Mouse (Mus musculus): ENCODE measurements at regions not wholly inside any gene's neighbourhood (a gene's known extent, or its start where the extent isn't known, plus 50 kb on each side); places are given as distances from the start of the nearest gene placed in this dataset.

- H3K27ac ChIP-seq (ENCODE audit: low read depth, low read length) = no peak overlapping the region
- ATAC-seq (ENCODE audit: low FRiP score, low TSS enrichment) = no peak
- 85% methylated on average over 3 of the region's 3 CpGs for WGBS
- H3K9me3 ChIP-seq (ENCODE audit: control insufficient read depth, low read length) = no peaks in the 10 kb centered on the region
- H3K36me3 ChIP-seq (ENCODE audit: control insufficient read depth, insufficient read depth, low read length) = no peaks in the 10 kb centered on the region
- H3K4me2 ChIP-seq (replicated peaks; ENCODE audit: low read depth, low read length) = no peak overlapping the region
- H3K4me3 ChIP-seq (ENCODE audit: low read length) = no peak overlapping the region
- no peaks in the 10 kb centered on the region for H3K27me3 ChIP-seq (ENCODE audit: control insufficient read depth, insufficient read depth, low read length)
- H3K4me1 ChIP-seq (ENCODE audit: control insufficient read depth, insufficient read depth, low read length) = no peaks in the 10 kb centered on the region
- H3K9ac ChIP-seq (ENCODE audit: low read depth, low read length) = no peak overlapping the region
Measured at GRCm38 (mm10) chr2:94772801-94773200, 334.9 kb upstream of the Api5 start.

- WGBS = 74% methylated on average over 4 of the region's 4 CpGs
- H3K4me3 ChIP-seq (ENCODE audit: low read length) = no peak overlapping the region
- ATAC-seq (ENCODE audit: low FRiP score, low TSS enrichment) = no peak
- no peaks in the 10 kb centered on the region for H3K4me1 ChIP-seq (ENCODE audit: control insufficient read depth, insufficient read depth, low read length)
- no peaks in the 10 kb centered on the region for H3K36me3 ChIP-seq (ENCODE audit: control insufficient read depth, insufficient read depth, low read length)
- H3K27ac ChIP-seq (ENCODE audit: low read depth, low read length) = no peak overlapping the region
- no peaks in the 10 kb centered on the region for H3K27me3 ChIP-seq (ENCODE audit: control insufficient read depth, insufficient read depth, low read length)
- H3K9me3 ChIP-seq (ENCODE audit: control insufficient read depth, low read length) = no peaks in the 10 kb centered on the region
- H3K4me2 ChIP-seq (replicated peaks; ENCODE audit: low read depth, low read length) = no peak overlapping the region
- no peak overlapping the region for H3K9ac ChIP-seq (ENCODE audit: low read depth, low read length)
Measured at GRCm38 (mm10) chr2:94772268-94772667, 334.3 kb upstream of the Api5 start.

- WGBS = 93% methylated on average over 2 of the region's 2 CpGs
- no peak overlapping the region for H3K9ac ChIP-seq (ENCODE audit: low read depth, low read length)
- no peak overlapping the region for H3K27ac ChIP-seq (ENCODE audit: low read depth, low read length)
- H3K4me1 ChIP-seq (ENCODE audit: control insufficient read depth, insufficient read depth, low read length) = no peaks in the 10 kb centered on the region
- H3K9me3 ChIP-seq (ENCODE audit: control insufficient read depth, low read length) = no peaks in the 10 kb centered on the region
- H3K4me2 ChIP-seq (replicated peaks; ENCODE audit: low read depth, low read length) = no peak overlapping the region
- H3K36me3 ChIP-seq (ENCODE audit: control insufficient read depth, insufficient read depth, low read length) = no peaks in the 10 kb centered on the region
- ATAC-seq (ENCODE audit: low FRiP score, low TSS enrichment) = no peak
- no peak overlapping the region for H3K4me3 ChIP-seq (ENCODE audit: low read length)
- no peaks in the 10 kb centered on the region for H3K27me3 ChIP-seq (ENCODE audit: control insufficient read depth, insufficient read depth, low read length)
Measured at GRCm38 (mm10) chr2:94766524-94766923, 328.6 kb upstream of the Api5 start.

- Histone ChIP-seq H3K4me1 (ENCODE audit: control insufficient read depth, insufficient read depth, low read length) (no peaks in the 10 kb centered on the region), H3K9me3 (ENCODE audit: control insufficient read depth, low read length) (no peaks in the 10 kb centered on the region), H3K4me2 (replicated peaks; ENCODE audit: low read depth, low read length) (no peak overlapping the region), H3K9ac (ENCODE audit: low read depth, low read length) (no peak overlapping the region), H3K4me3 (ENCODE audit: low read length) (no peak overlapping the region), H3K27ac (ENCODE audit: low read depth, low read length) (no peak overlapping the region), H3K36me3 (ENCODE audit: control insufficient read depth, insufficient read depth, low read length) (no peaks in the 10 kb centered on the region), H3K27me3 (ENCODE audit: control insufficient read depth, insufficient read depth, low read length) (no peaks in the 10 kb centered on the region)
- ATAC-seq (ENCODE audit: low FRiP score, low TSS enrichment) = no peak
- WGBS = 35% methylated on average over 8 of the region's 8 CpGs
Measured at GRCm38 (mm10) chr2:94764852-94765435, 327.0 kb upstream of the Api5 start.

- no peak overlapping the region for H3K27ac ChIP-seq (ENCODE audit: low read depth, low read length)
- H3K4me2 ChIP-seq (replicated peaks; ENCODE audit: low read depth, low read length) = no peak overlapping the region
- H3K4me3 ChIP-seq (ENCODE audit: low read length) = no peak overlapping the region
- H3K4me1 ChIP-seq (ENCODE audit: control insufficient read depth, insufficient read depth, low read length) = no peaks in the 10 kb centered on the region
- WGBS = 22% methylated on average over 3 of the region's 3 CpGs
- no peak for ATAC-seq (ENCODE audit: low FRiP score, low TSS enrichment)
- no peaks in the 10 kb centered on the region for H3K27me3 ChIP-seq (ENCODE audit: control insufficient read depth, insufficient read depth, low read length)
- H3K9ac ChIP-seq (ENCODE audit: low read depth, low read length) = no peak overlapping the region
- H3K9me3 ChIP-seq (ENCODE audit: control insufficient read depth, low read length) = no peaks in the 10 kb centered on the region
- H3K36me3 ChIP-seq (ENCODE audit: control insufficient read depth, insufficient read depth, low read length) = no peaks in the 10 kb centered on the region
Measured at GRCm38 (mm10) chr2:94764451-94764850, 326.5 kb upstream of the Api5 start.

GRCm38 (mm10) chr2:94748161-94748711 lies 310.3 kb upstream of the Api5 start:
- Histone ChIP-seq H3K4me1 (ENCODE audit: control insufficient read depth, insufficient read depth, low read length) (no peaks in the 10 kb centered on the region), H3K36me3 (ENCODE audit: control insufficient read depth, insufficient read depth, low read length) (no peaks in the 10 kb centered on the region)
- WGBS = 90% methylated on average over 3 of the region's 3 CpGs

GRCm38 (mm10) chr2:94729791-94730190 lies 291.9 kb upstream of the Api5 start:
- Histone ChIP-seq H3K9me3 (ENCODE audit: control insufficient read depth, low read length) (no peaks in the 10 kb centered on the region), H3K36me3 (ENCODE audit: control insufficient read depth, insufficient read depth, low read length) (no peaks in the 10 kb centered on the region), H3K4me3 (ENCODE audit: low read length) (no peak overlapping the region), H3K9ac (ENCODE audit: low read depth, low read length) (no peak overlapping the region), H3K4me2 (replicated peaks; ENCODE audit: low read depth, low read length) (no peak overlapping the region), H3K4me1 (ENCODE audit: control insufficient read depth, insufficient read depth, low read length) (no peaks in the 10 kb centered on the region), H3K27ac (ENCODE audit: low read depth, low read length) (no peak overlapping the region), H3K27me3 (ENCODE audit: control insufficient read depth, insufficient read depth, low read length) (no peaks in the 10 kb centered on the region)
- peak; percentile 88 for ATAC-seq (ENCODE audit: low FRiP score, low TSS enrichment)
- 40% methylated on average over 5 of the region's 5 CpGs for whole genome bisulfite sequencing

More at GRCm38 (mm10) chr2:94748161-94748711, 310.3 kb upstream of the Api5 start:
- H3K9me3 ChIP-seq (ENCODE audit: control insufficient read depth, low read length) = no peaks in the 10 kb centered on the region
- ATAC-seq (ENCODE audit: low FRiP score, low TSS enrichment) = no peak
- no peaks in the 10 kb centered on the region for H3K27me3 ChIP-seq (ENCODE audit: control insufficient read depth, insufficient read depth, low read length)
- no peak overlapping the region for H3K27ac ChIP-seq (ENCODE audit: low read depth, low read length)
- no peak overlapping the region for H3K4me2 ChIP-seq (replicated peaks; ENCODE audit: low read depth, low read length)
- H3K9ac ChIP-seq (ENCODE audit: low read depth, low read length) = no peak overlapping the region
- H3K4me3 ChIP-seq (ENCODE audit: low read length) = no peak overlapping the region

- Histone ChIP-seq H3K9ac (ENCODE audit: low read depth, low read length) (no peak overlapping the region), H3K27ac (ENCODE audit: low read depth, low read length) (no peak overlapping the region), H3K9me3 (ENCODE audit: control insufficient read depth, low read length) (no peaks in the 10 kb centered on the region), H3K27me3 (ENCODE audit: control insufficient read depth, insufficient read depth, low read length) (no peaks in the 10 kb centered on the region), H3K4me2 (replicated peaks; ENCODE audit: low read depth, low read length) (no peak overlapping the region), H3K4me3 (ENCODE audit: low read length) (no peak overlapping the region), H3K36me3 (ENCODE audit: control insufficient read depth, insufficient read depth, low read length) (no peaks in the 10 kb centered on the region), H3K4me1 (ENCODE audit: control insufficient read depth, insufficient read depth, low read length) (no peaks in the 10 kb centered on the region)
- WGBS = 70% methylated on average over 1 of the region's 1 CpGs
- ATAC-seq (ENCODE audit: low FRiP score, low TSS enrichment) = no peak
Measured at GRCm38 (mm10) chr2:94699383-94699782, 261.4 kb upstream of the Api5 start.

- 0 out of 2 replicates have a peak, but pooled peaks cover 3% of the 10 kb centered on the region for H3K4me1 ChIP-seq (ENCODE audit: control insufficient read depth, insufficient read depth, low read length)
- no peak overlapping the region for H3K4me2 ChIP-seq (replicated peaks; ENCODE audit: low read depth, low read length)
- 80% methylated on average over 3 of the region's 3 CpGs for WGBS
- H3K9ac ChIP-seq (ENCODE audit: low read depth, low read length) = no peak overlapping the region
- no peaks in the 10 kb centered on the region for H3K36me3 ChIP-seq (ENCODE audit: control insufficient read depth, insufficient read depth, low read length)
- no peaks in the 10 kb centered on the region for H3K27me3 ChIP-seq (ENCODE audit: control insufficient read depth, insufficient read depth, low read length)
- ATAC-seq (ENCODE audit: low FRiP score, low TSS enrichment) = no peak
- H3K27ac ChIP-seq (ENCODE audit: low read depth, low read length) = no peak overlapping the region
- H3K4me3 ChIP-seq (ENCODE audit: low read length) = no peak overlapping the region
- H3K9me3 ChIP-seq (ENCODE audit: control insufficient read depth, low read length) = no peaks in the 10 kb centered on the region
Measured at GRCm38 (mm10) chr2:94695212-94695611, 257.3 kb upstream of the Api5 start.

Measured in kidney, embryonic 14.5 days (tissue).